Mouse (Mus musculus) inflammation-experienced regulatory T-cells, adult 16 weeks (primary cell): Measurements from ENCODE around the gene Gpr132. TPM values are rescaled to one million over a fixed set of nuclear protein-coding genes. Genes with fewer than 3 reads are reported as not detected.

Experiments
- polyA plus RNA-seq: library from polyadenylated mRNA; unstranded; fragments of 100-300 nt; shearing (Covaris generic); gene quantifications from one replicate; pipeline ENCODE4 v1.2.1, GENCODE M21; 2017

The Gpr132 gene
- polyA plus RNA-seq: 32.8 TPM

DNA sequence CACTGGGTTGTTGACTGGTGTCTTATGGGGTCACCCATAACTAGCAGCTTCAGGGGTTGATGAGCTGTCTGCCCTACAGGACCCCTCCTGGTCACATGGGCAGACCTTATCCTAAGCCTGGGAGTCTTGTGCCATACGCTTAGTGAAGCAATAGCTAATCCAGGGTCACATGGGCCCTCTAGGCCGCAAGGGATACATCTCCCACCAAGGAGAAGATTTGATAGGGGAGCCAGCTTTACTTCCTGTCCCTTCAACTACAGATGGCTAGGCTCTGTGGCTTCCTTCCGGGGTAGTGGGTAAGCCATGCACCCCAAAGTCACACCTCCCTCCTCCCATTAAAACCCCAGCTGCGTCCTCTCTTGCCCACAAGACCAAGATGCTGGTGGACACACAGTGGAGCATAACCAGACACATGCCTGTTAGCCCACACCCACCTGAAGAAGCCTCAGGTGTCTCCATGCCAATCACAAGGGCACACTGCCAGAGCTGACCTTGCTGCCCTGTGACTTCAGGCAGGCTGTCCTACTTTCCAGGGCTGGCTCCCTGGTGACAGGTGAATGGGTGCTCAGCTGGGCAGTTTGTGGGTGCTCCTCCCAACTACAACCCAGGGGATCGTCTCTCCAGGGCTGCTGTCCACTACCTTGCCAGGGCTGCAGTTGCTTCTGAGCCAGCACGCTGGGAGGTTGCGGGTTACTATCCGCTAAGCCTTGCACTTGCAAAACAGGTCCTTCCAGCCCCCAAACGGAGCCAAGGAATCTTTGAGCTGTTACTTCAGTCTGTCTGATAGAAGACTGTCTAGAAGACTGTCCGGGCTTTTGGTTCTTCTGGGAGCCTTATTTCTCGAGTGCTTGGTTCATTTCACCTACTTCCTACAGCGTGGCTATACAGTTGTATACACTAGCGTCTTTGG, at the start of gene Gpr132:
TSS of gene Gpr132 (minus strand) at position 51 of the 910 bp plus-strand sequence.

DNA sequence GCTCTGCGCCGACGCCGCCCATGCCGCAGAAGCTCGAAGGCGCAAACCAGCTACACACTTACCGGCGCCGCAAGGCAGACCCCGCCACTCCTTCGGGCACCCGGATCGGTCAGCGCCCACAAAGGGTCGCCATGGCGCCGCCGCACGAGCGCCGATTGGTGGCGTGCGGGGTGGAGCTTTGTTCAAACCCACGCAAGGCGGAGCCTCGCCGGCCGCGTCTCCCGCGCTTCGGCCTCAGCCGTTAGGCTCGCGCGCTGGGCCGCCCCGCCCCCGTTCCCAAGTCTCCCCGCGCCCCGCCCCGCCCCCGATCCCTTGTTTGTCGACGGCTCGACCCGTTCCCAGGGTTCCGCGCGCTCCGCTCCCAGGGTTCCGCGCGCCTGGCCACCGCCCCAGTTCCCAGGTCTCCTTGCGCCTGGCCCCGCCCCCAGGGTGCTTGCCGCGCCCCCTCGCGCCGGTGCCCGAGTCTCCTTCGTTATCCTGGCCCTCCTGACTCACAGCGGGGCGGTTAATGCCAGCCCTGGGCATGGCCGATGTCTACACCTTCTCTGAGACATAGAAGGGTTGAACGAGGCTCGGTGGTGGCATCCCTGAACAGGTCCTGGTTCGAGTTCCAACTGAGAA, 38.7 kb downstream of the Gpr132 start, which contains the start of gene Cdca4:
TSS of gene Cdca4 (minus strand) at position 180 of the 621 bp plus-strand sequence.

DNA sequence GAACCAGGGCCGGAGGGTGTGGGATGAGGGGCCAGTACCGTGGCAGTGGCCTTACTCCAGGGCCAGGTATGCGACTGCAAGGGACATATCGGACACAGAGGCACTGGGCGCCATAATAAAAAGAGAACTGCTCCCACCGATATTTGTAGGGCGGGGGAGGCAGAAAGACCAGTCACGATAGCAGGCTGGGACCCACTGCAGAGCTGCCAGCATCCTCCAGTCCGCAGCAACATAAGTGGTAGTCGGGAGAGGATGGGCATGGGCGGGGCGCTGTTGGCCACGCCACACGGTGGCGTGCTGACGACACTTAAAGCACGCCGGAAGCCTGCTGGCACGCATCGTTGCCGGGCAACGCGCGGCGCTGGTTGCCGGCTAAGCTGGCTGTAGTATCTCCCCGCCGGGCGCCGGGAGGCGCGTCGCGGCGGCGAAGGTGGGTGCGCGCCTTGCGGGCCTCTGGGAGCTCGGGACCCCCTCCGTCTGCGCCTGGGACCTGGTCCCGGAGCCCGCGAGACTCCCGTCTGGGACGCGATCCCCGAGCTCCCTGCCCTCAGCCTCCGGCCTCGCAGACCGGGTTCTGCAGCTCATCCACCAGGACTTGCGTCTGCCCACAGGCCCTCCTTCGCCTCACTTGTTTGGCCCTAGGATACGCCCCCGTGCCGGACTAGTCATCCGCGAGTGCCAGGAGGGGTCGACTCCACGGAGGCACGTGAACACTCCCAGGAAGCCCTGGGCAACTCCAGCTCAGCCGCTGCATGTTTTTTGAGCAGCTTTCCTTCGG, 59.3 kb downstream of the Gpr132 start, which contains the start of gene Clba1:
TSS of gene Clba1 (plus strand) at position 351 of the 778 bp plus-strand sequence.

DNA sequence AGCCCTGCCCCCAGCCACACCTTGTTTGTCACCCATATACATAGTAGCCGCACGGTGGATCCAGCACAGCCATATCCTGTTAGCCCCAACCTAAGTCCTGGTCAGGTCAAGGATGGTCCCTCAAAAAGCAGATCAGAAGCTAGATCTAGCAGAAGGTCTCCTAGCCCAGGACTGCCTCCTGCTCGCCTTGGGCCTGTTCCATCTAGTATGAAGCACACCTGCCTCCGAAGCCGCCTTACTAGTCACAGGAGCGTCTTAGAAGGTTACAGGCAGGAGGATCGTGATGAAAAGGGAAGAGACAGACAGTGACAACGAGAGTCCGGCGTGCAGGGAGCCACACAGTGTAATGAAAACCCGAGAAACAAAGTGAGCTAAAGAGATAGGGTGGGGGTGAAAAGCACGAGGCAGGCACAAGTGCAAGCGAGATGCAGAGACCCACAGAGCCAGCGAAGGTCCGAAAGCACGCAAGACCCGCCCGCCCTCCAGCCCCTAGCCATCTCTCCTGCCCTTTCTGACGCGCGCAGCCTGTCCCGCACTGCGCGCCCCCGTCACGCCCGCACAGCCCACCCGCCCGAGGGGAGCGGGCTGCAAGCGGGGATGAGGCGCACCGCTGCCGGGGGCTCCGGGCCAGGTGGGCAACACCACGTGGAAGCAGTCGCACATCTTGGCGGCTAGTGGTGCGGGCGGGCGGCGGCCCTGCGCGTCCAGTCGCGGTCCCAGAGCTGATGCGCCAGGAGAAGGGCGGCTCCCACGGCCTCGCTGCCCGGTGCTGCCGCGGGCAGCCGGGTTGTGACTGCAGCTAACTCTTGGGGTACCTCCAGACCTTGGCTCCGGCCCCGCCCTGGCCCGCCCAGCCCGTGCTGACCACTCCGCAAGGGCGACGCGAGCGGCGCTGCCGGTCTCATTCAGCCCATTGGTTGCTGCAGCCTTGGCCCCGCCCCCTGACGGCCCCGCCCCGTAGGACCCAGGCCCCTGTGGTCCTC, 65.9 kb downstream of the Gpr132 start, which contains the start of gene Ahnak2:
TSS of gene Ahnak2 (minus strand) at position 794 of the 983 bp plus-strand sequence.

Other genes with a start within 250 kb of the Gpr132 start
- gene Adssl1, start 248.2 kb downstream of the Gpr132 start, polyA plus RNA-seq: 4.3 TPM
- gene Siva1, start 223.5 kb downstream of the Gpr132 start, polyA plus RNA-seq: 40.4 TPM
- gene Akt1, start 193.3 kb downstream of the Gpr132 start, polyA plus RNA-seq: 7.2 TPM
- 2.2 TPM for gene Zbtb42, start 189.4 kb downstream of the Gpr132 start, polyA plus RNA-seq
- 2.9 TPM for gene Cep170b, start 147.8 kb downstream of the Gpr132 start, polyA plus RNA-seq
- 4.9 TPM for gene Pld4, start 107.6 kb downstream of the Gpr132 start, polyA plus RNA-seq
- not detected for gene Ahnak2, start 65.6 kb downstream of the Gpr132 start, polyA plus RNA-seq
- 0.40 TPM for gene Clba1, start 59.3 kb downstream of the Gpr132 start, polyA plus RNA-seq
- 92.9 TPM for gene Cdca4, start 38.8 kb downstream of the Gpr132 start, polyA plus RNA-seq
- gene Jag2, start 61.5 kb upstream of the Gpr132 start, polyA plus RNA-seq: 2.0 TPM
- 46.4 TPM for gene Nudt14, start 73.9 kb upstream of the Gpr132 start, polyA plus RNA-seq
- 11.6 TPM for gene Btbd6, start 108.3 kb upstream of the Gpr132 start, polyA plus RNA-seq
- 26.1 TPM for gene Brf1, start 132.5 kb upstream of the Gpr132 start, polyA plus RNA-seq
- 6.3 TPM for gene Pacs2, start 146.3 kb upstream of the Gpr132 start, polyA plus RNA-seq
- gene Tex22, start 206.3 kb upstream of the Gpr132 start, polyA plus RNA-seq: not detected
- gene Mta1, start 230.1 kb upstream of the Gpr132 start, polyA plus RNA-seq: 3.1 TPM